Mouse (Mus musculus): ENCODE data around the gene Tmem156. TPM values are rescaled to one million over a fixed set of nuclear protein-coding genes. Genes with fewer than 3 reads are reported as not detected.
"Not testable (repeated sequence)": the region's sequence is repeated elsewhere in the genome, so short reads cannot be mapped to it uniquely, and the experiment has no call there.

The Tmem156 gene
- polyA plus RNA-seq, 1 experiment, result 0.19 TPM

DNA sequence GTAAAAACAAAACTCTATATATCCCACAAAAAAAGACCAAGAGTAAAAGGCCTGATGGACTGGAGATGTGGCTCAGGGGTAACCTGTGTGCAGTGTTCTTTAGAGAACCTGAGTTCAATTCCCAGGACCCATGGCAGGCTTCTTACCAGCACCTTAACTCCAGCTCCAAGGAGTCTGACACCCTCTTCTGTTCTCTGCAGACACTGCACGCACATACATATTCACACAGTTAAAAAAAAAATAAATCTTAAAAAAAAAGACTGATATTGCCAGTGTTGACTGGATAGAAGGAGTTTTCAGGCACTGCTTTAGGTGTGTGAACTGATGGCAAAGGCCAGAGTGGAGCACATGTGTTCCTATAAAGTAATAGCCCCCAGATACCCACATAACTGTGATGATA lies 34.2 kb upstream of the Tmem156 start:
- H3K27me3 ChIP-seq (replicated peaks; ENCODE audit: control insufficient read depth, insufficient read depth, low read length), result no peaks in the 10 kb centered on the region
- no peak overlapping the region for H3K27ac ChIP-seq (ENCODE audit: insufficient read depth, low read depth, low read length)
- DNase-seq, result no peak
- 98% methylated on average over 1 of the region's 1 CpGs for WGBS
- peaks cover 9% of the 10 kb centered on the region; the same call in 1 of the 2 replicates for H3K4me1 ChIP-seq (ENCODE audit: control insufficient read depth, insufficient read depth, low read length)
- H3K36me3 ChIP-seq (ENCODE audit: control insufficient read depth, insufficient read depth, low read length), result no peaks in the 10 kb centered on the region
- TF ChIP-seq POLR2A (IDR thresholded peaks at IDR 0.05; ENCODE audit: low read depth, low read length) (no peak), CTCF (conservative IDR thresholded peaks at IDR 0.05; ENCODE audit: insufficient read depth, insufficient read length, low read depth, low read length) (no peak)
- H3K4me3 ChIP-seq (ENCODE audit: insufficient read depth, low read depth, low read length), result no peak overlapping the region

DNA sequence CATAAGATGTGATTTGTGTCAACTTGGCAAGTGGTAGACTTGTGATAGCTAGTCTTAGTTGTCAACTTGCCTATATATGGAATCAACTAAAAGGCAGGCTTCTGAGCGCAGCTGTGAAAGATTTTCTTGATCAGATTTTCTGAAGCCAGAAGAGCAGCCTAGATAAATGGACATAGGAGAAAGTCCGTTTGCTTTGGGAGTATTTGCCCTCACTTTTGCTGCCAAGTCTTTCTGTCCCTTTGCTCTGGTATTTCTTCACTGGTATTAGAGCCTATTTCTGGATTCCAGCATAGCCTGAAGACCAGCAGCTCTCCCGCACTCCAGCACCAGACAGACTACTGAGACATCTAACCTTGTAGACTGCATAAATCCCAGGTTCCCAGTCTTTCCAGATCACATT lies 30.7 kb upstream of the Tmem156 start:
- no peak for TF ChIP-seq CTCF (conservative IDR thresholded peaks at IDR 0.05; ENCODE audit: insufficient read depth, insufficient read length, low read depth, low read length)
- no peak for TF ChIP-seq POLR2A (IDR thresholded peaks at IDR 0.05; ENCODE audit: low read depth, low read length)
- WGBS, result 71% methylated on average over 3 of the region's 3 CpGs

DNA sequence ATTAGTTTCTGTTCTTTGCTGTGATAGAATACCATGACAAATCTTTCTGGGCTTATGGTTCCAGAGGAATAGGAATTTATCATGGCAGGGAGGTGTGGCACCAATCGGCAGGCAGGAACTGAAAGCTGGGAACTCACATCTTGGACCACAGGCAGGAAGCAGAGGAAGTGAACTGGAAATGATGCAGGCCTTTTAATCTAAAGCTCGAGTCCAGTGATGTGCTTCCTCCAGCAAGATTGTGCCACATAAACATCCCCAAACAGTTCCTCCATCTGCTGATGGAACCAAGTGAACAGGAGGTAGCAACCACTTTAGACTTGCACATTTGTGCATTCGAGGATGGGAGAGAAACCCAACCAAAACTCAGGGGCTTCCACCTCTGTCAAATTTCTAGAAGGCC lies 28.0 kb upstream of the Tmem156 start:
- peaks cover 5% of the 10 kb centered on the region; the same call in 1 of the 2 replicates for H3K4me1 ChIP-seq (ENCODE audit: control insufficient read depth, insufficient read depth, low read length)
- WGBS, result 47% methylated on average over 3 of the region's 3 CpGs
- TF ChIP-seq POLR2A (IDR thresholded peaks at IDR 0.05; ENCODE audit: low read depth, low read length) (no peak), CTCF (conservative IDR thresholded peaks at IDR 0.05; ENCODE audit: insufficient read depth, insufficient read length, low read depth, low read length) (no peak)
- DNase-seq, result peak; percentile 33
- 0 out of 2 replicates have a peak overlapping the region, but pooled peaks have one; percentile 3 for H3K27ac ChIP-seq (ENCODE audit: insufficient read depth, low read depth, low read length)
- H3K27me3 ChIP-seq (replicated peaks; ENCODE audit: control insufficient read depth, insufficient read depth, low read length), result no peaks in the 10 kb centered on the region
- no peaks in the 10 kb centered on the region for H3K36me3 ChIP-seq (ENCODE audit: control insufficient read depth, insufficient read depth, low read length)
- no peak overlapping the region for H3K4me3 ChIP-seq (ENCODE audit: insufficient read depth, low read depth, low read length)

More for the DNA sequence above, 30.7 kb upstream of the Tmem156 start:
- Histone ChIP-seq H3K4me3 (ENCODE audit: insufficient read depth, low read depth, low read length) (no peak overlapping the region), H3K27ac (ENCODE audit: insufficient read depth, low read depth, low read length) (no peak overlapping the region), H3K36me3 (ENCODE audit: control insufficient read depth, insufficient read depth, low read length) (no peaks in the 10 kb centered on the region), H3K4me1 (ENCODE audit: control insufficient read depth, insufficient read depth, low read length) (peaks cover 9% of the 10 kb centered on the region; the same call in 1 of the 2 replicates), H3K27me3 (replicated peaks; ENCODE audit: control insufficient read depth, insufficient read depth, low read length) (no peaks in the 10 kb centered on the region)
- peak; percentile 14 for DNase-seq

DNA sequence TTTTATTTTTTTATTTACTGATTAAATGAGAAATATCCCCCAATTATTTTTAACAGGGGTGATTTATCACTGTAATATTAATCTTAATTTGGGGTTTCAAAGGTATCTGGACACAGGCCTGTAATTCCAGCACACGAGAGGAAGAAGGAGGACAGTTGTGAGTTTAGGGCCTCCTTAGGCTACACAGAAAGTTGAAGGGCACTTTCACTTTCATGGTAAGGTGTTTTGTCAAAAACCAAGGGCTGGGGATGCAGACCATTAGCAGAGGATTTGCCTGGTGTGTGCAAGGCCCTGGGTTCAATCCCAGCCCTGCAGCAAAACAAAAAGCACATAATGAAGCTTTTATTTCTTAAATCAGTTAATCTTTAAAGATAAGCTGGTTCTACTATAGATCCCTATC lies 27.6 kb upstream of the Tmem156 start:
- no peaks in the 10 kb centered on the region for H3K36me3 ChIP-seq (ENCODE audit: control insufficient read depth, insufficient read depth, low read length)
- DNase-seq, result no peak
- H3K27ac ChIP-seq (ENCODE audit: insufficient read depth, low read depth, low read length), result no peak overlapping the region
- WGBS, result 69% methylated on average over 1 of the region's 1 CpGs
- H3K27me3 ChIP-seq (replicated peaks; ENCODE audit: control insufficient read depth, insufficient read depth, low read length), result no peaks in the 10 kb centered on the region
- peaks cover 5% of the 10 kb centered on the region; the same call in 1 of the 2 replicates for H3K4me1 ChIP-seq (ENCODE audit: control insufficient read depth, insufficient read depth, low read length)
- TF ChIP-seq POLR2A (IDR thresholded peaks at IDR 0.05; ENCODE audit: low read depth, low read length) (no peak), CTCF (conservative IDR thresholded peaks at IDR 0.05; ENCODE audit: insufficient read depth, insufficient read length, low read depth, low read length) (no peak)
- H3K4me3 ChIP-seq (ENCODE audit: insufficient read depth, low read depth, low read length), result no peak overlapping the region

DNA sequence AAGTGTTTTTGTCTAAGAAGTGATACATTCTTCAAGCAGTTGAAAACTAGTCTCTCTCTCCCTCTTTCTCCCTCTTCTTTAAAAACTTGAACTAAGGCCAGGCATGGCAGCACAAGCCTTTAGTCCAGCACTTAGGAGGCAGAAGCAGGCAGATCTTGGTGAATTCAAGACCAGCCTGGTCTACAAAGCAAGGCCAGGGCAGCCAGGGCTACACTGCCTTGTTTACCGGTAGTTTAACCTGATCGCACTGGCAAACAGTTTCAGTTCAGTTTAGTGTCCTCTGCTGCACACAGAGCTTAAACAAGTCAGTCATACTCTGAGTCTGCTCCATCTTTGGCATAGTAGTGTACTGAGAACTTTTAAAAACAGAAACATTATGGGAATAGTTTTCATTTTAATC lies 24.9 kb upstream of the Tmem156 start:
- no peak for TF ChIP-seq CTCF (conservative IDR thresholded peaks at IDR 0.05; ENCODE audit: insufficient read depth, insufficient read length, low read depth, low read length)
- no peak for TF ChIP-seq POLR2A (IDR thresholded peaks at IDR 0.05; ENCODE audit: low read depth, low read length)
- Histone ChIP-seq H3K4me3 (ENCODE audit: insufficient read depth, low read depth, low read length) (no peak overlapping the region), H3K36me3 (ENCODE audit: control insufficient read depth, insufficient read depth, low read length) (no peaks in the 10 kb centered on the region), H3K4me1 (ENCODE audit: control insufficient read depth, insufficient read depth, low read length) (no peaks in the 10 kb centered on the region), H3K27ac (ENCODE audit: insufficient read depth, low read depth, low read length) (no peak overlapping the region), H3K27me3 (replicated peaks; ENCODE audit: control insufficient read depth, insufficient read depth, low read length) (no peaks in the 10 kb centered on the region)
- 92% methylated on average over 2 of the region's 2 CpGs for WGBS
- DNase-seq, result no peak

DNA sequence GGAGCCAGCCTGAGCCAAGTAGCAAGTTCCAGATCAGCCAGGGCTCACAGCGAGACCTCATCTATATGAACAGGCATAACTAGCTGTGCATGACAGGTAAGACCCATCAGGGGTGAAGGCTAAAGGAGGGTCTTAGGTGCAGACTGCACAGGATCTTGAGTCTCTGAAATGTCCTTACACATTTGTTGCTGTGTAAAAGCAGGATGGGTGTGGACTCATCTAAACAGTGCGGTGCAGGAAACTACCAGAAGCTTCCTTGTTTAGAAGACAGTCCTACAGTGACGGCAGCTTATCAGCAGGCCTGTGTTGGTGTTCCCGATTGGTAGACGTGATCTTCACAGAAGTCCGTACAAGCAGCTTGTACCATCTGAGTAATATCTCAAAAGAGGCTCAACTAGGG lies 21.4 kb upstream of the Tmem156 start:
- Histone ChIP-seq H3K27ac (ENCODE audit: insufficient read depth, low read depth, low read length) (peak overlapping the region; percentile 89), H3K36me3 (ENCODE audit: control insufficient read depth, insufficient read depth, low read length) (no peaks in the 10 kb centered on the region), H3K27me3 (replicated peaks; ENCODE audit: control insufficient read depth, insufficient read depth, low read length) (no peaks in the 10 kb centered on the region), H3K4me1 (ENCODE audit: control insufficient read depth, insufficient read depth, low read length) (no peaks in the 10 kb centered on the region), H3K4me3 (ENCODE audit: insufficient read depth, low read depth, low read length) (no peak overlapping the region)
- WGBS, result 85% methylated on average over 6 of the region's 6 CpGs
- peak; percentile 59 for DNase-seq
- no peak for TF ChIP-seq POLR2A (IDR thresholded peaks at IDR 0.05; ENCODE audit: low read depth, low read length)
- TF ChIP-seq CTCF (conservative IDR thresholded peaks at IDR 0.05; ENCODE audit: insufficient read depth, insufficient read length, low read depth, low read length), result no peak

DNA sequence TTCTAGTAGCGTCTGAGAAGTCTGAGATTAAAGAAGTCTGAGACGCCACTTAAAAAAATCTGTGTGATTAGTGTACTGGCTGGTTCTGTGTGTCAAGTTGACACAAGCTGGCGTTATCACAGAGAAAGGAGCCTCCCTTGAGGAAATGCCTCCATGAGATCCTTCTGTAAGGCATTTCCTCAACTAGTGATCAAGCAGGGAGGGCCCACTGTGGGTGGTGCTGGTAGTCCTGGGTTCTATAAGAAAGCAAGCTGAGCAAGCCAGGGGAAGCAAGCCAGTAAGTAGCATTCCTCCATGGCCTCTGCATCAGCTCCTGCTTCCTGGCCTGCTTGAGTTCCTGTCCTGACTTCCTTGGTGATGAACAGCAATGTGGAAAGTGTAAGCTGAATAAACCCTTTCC lies 20.3 kb upstream of the Tmem156 start:
- not testable (repeated sequence) for H3K4me1 ChIP-seq (ENCODE audit: control insufficient read depth, insufficient read depth, low read length); H3K27ac ChIP-seq (ENCODE audit: insufficient read depth, low read depth, low read length); H3K36me3 ChIP-seq (ENCODE audit: control insufficient read depth, insufficient read depth, low read length); H3K4me3 ChIP-seq (ENCODE audit: insufficient read depth, low read depth, low read length); H3K27me3 ChIP-seq (replicated peaks; ENCODE audit: control insufficient read depth, insufficient read depth, low read length)
- WGBS, result 73% methylated on average over 3 of the region's 3 CpGs
- peak; percentile 54 for DNase-seq
